Mouse (Mus musculus): Measurements from ENCODE around the gene Nav2.
A peak's percentile ranks its signal among the peaks of the same experiment; 100 is the strongest.

The Nav2 gene

GRCm38 (mm10) chr7:48938190-48938589 is 29.7 kb downstream of the Nav2 start:
- no peak for DNase-seq

DNA sequence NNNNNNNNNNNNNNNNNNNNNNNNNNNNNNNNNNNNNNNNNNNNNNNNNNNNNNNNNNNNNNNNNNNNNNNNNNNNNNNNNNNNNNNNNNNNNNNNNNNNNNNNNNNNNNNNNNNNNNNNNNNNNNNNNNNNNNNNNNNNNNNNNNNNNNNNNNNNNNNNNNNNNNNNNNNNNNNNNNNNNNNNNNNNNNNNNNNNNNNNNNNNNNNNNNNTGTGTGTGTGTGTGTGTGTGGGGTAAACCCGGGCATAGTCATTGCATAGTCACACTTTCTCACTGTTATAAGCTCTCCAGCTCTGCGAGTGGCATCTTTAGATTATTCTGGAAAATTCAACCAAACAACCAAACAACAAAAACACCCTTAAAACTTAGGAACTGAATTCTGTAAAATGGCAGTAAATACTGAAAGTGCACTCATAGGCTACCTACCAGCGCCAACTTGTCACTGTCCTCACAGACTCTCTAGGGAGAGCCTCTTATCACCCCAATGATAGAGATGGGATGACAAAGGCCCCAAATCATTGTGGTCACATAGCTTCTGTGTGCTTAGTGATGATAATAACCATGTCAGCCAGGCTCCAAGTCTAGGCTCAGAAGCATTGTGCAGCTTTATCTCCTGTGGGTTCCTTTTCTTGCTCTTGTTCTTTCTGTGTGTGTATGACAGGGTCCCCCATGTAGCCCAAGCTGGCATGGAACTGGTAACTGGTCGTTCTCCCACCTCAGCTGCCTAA is 40.0 kb downstream of the Nav2 start:
- no peak for DNase-seq

- DNase-seq: peak; percentile 39
Observed at GRCm38 (mm10) chr7:48954501-48954900, 46.0 kb downstream of the Nav2 start.

DNA sequence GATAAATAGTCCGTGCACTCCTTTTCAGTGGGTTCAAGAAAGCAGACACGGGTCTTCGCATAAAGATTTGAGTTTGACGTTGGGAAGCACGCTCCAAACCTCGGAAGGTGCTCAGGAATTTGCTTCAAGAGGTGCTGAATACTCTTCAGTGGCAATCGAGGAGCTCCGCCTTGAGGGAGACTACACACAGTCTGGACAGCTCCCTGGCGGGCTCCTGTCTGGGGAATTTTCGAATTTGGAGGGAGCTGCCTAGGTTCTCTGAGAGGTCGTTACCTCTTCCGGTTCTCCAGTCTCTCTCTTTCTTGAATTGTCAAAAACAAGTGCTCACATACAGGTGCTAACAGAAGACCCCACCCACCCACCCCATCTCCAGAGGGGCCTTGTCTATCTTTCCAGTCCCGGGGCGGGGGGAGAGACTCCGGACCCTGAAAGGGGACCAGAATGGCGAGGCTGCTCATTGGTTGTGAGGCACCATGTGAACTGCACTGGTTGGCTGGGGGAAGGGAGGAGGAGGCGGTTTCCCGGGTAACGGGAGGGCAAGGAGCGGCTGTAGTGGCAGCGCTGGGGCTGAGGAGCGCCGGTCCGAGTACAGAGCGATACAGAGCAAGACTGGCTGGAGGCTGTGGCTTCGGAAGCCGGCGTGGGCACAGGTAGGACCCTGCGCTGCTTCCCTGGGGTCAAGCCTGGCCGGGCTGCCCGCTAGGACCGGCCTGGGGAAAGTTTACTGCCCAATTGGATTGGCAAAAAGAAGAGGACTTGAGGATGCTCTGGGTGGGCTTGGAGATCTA is 50.2 kb downstream of the Nav2 start:
- peak; percentile 91 for DNase-seq

- DNase-seq: peak; percentile 14
Observed at GRCm38 (mm10) chr7:48959316-48959661, 50.8 kb downstream of the Nav2 start.

- DNase-seq: no peak
Observed at GRCm38 (mm10) chr7:48960152-48960551, 51.6 kb downstream of the Nav2 start.

DNA sequence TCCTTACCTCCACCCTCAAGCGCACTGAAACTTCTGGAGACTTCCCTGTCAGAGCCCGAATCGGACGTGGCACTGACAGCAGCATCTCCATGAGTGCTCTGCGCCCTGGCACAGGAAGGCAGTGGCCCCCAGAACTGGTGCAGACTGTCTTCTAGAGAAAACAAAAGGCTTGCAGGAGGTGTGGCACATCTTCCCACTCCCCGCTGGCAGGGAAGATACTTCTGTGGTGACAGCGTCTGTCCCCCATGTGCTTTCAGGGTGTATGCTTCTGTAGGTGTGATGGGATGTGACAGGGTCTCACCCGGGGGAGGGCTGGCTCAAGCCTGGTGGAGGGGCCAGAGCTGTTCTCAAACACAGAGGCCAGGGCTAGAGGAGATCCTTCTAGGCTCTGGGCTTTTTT is 53.0 kb downstream of the Nav2 start:
- DNase-seq: peak; percentile 18

- DNase-seq: no peak
Observed at GRCm38 (mm10) chr7:48961935-48962334, 53.4 kb downstream of the Nav2 start.

DNA sequence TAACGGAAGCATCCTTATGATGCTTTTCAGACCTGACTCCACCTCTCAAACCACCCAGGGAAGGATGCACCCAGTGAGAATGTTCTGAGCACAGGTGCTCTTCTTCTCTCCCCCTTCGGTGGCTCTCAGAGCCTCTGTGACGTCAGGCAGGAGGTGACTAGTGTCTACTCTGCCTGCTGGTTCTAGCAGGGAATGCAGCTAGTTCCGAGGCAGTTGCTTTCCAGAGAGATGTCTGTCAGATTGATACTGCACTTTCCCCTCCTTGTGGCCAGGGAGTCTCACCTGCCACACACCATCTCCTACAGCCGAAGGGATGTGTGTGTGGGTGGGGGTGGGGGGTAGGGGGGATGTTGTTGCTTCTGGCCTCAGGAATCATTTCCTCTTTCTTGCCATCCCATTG is 54.6 kb downstream of the Nav2 start:
- no peak for DNase-seq

- no peak for DNase-seq
Observed at GRCm38 (mm10) chr7:48963554-48963953, 55.0 kb downstream of the Nav2 start.

GRCm38 (mm10) chr7:48965796-48966512 is 57.4 kb downstream of the Nav2 start:
- DNase-seq: no peak

- DNase-seq: no peak
Observed at GRCm38 (mm10) chr7:48981013-48981412, 72.5 kb downstream of the Nav2 start.

DNA sequence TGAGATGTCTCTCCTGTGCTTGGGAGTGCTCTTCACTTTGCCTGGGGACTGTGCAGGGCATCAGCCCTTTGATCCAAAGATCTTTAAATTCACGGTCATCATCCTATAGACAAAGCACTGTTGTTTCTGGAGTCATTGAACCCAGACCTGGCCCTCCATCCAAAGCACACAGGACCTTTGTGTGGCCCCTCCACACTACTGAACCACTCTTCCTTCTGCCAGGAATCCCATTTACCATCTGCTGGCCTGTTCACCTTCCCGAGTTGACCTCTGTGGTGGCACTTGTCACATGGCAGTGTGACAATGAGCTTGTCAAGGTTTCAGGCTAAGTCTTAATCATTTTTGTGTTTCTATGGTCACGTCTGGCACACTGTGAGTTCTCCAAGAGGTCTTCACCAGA is 73.3 kb downstream of the Nav2 start:
- DNase-seq: no peak

GRCm38 (mm10) chr7:48982573-48982972 is 74.1 kb downstream of the Nav2 start:
- no peak for DNase-seq

- no peak for DNase-seq
Observed at GRCm38 (mm10) chr7:48991911-48992552, 83.5 kb downstream of the Nav2 start.

GRCm38 (mm10) chr7:48995171-48995570 is 86.7 kb downstream of the Nav2 start:
- no peak for DNase-seq

DNA sequence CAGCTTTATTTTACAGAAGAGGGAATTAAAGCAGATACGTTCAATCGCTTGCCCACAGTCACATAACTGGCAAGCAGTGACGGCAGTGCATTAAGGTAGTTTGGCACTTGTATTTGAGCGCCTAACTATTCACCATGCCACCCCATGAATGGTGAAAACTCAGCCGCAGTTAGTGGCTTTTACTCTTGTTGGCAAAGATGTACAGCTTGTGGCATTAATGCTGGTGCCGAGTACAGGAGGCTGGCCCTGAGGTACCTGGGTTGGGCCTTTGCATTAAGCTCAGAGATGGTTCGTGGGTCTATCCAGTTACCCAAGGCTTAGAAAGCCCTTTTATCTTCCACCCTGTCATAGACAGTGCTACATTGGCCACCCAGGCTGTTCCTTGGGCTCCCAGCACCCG is 87.2 kb downstream of the Nav2 start:
- no peak for DNase-seq

DNA sequence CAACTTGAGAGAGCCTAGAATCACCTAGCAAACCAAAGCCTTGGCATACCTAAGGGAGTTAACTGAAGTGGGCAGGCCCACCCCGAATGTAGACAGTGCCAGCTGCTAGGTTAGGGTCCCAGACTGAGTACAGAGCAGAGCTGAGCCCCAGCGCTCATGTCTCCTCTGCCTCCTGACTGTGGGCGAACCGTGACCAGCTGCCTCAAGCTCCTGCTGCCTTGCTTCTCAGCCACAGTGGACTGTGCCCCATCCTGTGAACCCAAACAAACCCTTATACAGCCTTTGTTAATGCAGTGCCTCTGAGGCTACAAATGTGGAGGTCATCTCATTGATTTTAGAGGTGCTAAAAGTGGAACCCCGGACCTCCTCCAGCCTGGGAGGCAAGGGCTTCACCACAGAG is 88.3 kb downstream of the Nav2 start:
- DNase-seq: no peak

DNA sequence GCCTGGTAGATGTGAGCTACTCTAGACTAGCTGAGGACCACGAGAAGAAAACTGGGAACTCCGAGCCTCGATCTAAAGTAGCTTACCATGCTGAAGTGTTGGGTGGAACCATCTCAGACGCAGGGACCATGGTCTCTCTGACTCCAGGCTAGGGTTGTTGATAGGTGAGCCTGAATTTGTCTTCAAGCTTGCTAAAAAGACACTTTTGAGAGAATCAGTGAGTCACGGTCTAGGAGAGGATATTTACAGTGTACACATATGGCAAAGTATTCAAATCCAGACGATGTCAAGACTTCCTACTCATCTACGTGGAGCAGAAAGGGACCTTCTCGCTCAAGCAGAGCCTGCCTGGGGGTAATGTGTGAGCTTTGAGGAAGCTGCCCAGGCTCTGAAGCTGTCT is 89.6 kb downstream of the Nav2 start:
- DNase-seq: no peak

GRCm38 (mm10) chr7:48998595-48998994 is 90.1 kb downstream of the Nav2 start:
- no peak for DNase-seq

GRCm38 (mm10) chr7:49000816-49001215 is 92.3 kb downstream of the Nav2 start:
- peak; percentile 47 for DNase-seq

DNA sequence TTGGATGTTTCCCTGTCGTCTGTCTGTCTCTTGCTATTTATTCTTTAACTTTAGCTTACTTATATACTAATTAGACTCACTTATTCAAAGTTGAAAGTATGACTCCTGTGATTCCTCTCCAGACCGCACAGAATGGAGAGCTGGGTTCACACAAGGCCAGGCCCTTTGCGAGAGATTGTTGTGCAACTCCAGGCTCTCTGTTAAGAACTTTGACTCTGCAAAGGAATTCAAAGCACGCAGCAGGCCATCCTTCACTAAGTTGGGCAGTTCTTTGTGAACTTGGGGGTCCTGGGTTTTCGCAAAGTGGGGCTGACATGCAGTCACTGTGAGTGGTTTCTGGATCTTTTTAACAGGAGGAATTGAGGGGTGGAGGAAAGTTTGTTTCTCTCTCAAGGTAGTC is 95.9 kb downstream of the Nav2 start:
- DNase-seq: no peak

GRCm38 (mm10) chr7:49006886-49007285 is 98.4 kb downstream of the Nav2 start:
- DNase-seq: no peak
